Mouse (Mus musculus): ENCODE measurements around the gene Kifc3.
"Not testable (repeated sequence)": the region's sequence is repeated elsewhere in the genome, so short reads cannot be mapped to it uniquely, and the experiment has no call there.

Kifc3 gene

DNA sequence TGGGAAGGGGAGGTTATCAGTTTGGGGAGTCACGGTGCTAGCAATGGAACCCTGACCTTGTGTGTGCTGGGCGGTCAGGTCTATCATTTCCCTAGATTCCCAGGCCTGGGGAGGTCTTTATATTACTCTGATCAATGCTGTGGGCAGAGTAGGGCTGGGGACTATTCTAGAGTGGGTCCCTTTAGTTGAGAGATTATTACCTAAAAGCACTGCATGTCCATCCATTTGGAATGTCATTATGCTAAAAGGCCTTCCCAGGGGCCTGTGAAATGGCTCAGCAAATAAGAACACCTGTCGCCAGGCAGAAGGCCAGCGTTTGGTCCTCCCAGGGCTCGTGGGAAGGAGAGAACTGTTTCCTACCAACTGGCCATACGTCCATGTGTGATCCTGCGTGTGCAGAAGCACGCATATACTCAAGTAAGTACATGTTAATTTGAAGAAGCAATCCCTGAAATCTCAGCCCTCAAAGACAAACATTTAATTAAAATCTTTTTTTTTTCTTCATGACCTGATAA lies 499 bp downstream of the Kifc3 start:
- DNase-seq (ENCODE audit: low spot score in 2 of 2) = no peak

DNA sequence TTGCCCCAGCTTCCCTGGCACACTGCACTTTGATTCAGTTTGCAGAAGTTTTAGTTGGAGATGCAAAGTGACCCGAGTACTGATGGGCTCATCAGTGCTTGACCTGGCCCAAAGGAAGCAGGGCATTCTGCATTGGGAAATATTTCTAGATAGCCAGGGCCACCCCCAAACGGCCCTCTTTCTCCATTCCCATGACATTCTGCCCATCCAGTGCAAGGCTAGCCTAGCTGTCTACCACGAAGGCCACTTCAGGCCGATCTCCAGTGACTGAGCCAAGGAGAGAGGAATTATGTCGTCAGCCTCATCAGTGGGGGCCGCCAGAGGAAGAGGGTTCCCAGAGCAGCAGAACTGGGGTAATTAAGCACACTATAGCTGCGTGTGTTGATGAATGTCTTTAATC lies 1.1 kb downstream of the Kifc3 start:
- no peak for DNase-seq (ENCODE audit: low spot score in 2 of 2)

GRCm38 (mm10) chr8:95200001-95200405 lies 2.6 kb downstream of the Kifc3 start:
- no peak for DNase-seq (ENCODE audit: low spot score in 2 of 2)

GRCm38 (mm10) chr8:95195728-95196127 lies 6.9 kb downstream of the Kifc3 start:
- DNase-seq (ENCODE audit: low spot score in 2 of 2) = no peak

DNA sequence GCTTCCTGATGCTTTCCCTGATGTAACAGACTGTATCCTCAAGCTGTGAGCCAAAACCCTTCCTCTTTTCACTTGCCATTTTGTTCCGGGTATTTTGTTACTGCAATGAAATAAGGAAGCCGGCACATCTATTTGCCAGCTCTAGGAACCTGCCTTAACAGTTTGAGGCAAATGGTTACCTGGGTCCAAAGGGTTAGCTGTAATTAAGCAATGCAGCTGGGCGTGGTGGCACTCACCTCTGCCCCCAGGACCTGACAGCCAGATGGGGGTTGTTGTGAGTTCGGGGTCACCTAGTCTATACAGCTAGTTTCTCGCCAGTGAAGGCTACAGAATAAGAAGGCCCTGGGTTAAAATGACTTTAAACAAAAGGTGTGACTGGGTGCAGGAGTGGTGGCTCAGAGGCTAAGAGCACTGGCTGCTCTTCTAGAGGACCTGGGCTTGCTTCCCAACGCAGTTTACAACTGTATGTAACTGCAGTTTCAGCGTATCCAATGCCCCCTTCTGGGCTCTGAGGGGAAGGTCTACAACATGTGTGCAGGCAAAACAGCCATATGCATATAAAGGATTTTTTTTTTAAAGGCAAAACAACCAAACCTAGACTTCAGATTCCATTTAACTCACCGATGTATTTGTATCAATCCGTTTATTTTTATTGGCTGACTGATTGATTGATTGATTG lies 11.0 kb downstream of the Kifc3 start:
- DNase-seq (ENCODE audit: low spot score in 2 of 2) = no peak

DNA sequence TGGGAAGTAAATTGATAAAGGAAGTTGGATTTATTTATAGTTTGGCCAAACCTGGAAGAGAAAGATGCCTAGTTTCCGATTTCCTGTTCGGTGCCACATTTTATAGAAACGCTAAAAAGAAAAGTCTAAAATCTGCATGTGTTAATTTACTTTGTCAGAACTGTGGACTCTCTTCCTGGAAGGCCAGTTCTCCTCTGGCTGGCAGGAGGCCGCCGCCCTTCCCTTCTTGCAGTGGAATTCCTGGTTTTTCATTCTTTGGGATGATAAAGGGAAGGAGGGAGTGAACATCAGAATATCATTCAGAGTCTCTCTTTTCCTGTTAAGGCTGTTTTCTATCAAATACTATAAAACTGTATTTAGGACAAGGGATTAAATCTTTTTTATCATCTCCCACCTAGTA lies 15.0 kb downstream of the Kifc3 start:
- no peak for DNase-seq (ENCODE audit: low spot score in 2 of 2)

- no peak for DNase-seq (ENCODE audit: low spot score in 2 of 2)
Observed at GRCm38 (mm10) chr8:95185891-95186513, 16.6 kb downstream of the Kifc3 start.

DNA sequence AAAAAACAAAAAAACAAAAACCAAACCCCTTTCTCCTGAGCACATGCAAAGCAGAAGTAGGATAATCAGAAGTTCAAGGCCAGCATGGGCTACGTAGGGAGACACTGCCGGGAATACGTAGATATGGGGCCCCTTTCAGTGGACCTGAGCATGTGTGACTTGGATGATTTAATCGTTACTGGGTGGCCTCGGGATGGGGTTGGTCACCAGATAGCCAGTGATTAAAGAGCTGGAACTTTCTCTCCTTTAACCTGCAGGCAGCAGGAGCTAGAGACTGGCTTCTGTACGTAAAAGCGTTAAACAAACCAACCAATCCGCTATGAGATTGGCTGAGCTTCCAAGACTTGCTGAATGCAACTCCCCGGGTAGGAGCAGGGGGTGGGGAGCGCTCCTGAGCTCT lies 17.5 kb downstream of the Kifc3 start:
- DNase-seq (ENCODE audit: low spot score in 2 of 2) = no peak

GRCm38 (mm10) chr8:95184171-95184570 lies 18.4 kb downstream of the Kifc3 start:
- no peak for DNase-seq (ENCODE audit: low spot score in 2 of 2)

GRCm38 (mm10) chr8:95181850-95182249 lies 20.8 kb downstream of the Kifc3 start:
- no peak for DNase-seq (ENCODE audit: low spot score in 2 of 2)

DNA sequence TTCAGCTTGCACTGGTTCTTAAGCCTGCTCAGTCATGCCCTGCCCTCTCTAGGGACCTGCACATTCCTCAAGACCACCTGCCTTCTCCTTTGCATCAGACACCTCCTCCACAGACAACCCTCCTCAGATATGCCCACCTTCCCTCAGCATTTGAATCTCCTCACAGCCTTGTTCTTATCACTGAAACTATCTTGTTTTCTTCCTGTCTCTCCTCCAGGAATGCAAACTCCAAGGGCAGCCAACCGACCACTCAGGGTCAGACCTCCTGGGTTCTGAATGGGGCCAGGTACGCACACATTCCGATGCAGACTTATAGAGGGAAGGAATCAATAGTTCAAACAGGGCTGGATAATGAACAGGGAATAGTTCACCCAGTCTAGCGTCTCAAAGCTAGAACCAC lies 24.4 kb downstream of the Kifc3 start:
- DNase-seq (ENCODE audit: low spot score in 2 of 2) = no peak

DNA sequence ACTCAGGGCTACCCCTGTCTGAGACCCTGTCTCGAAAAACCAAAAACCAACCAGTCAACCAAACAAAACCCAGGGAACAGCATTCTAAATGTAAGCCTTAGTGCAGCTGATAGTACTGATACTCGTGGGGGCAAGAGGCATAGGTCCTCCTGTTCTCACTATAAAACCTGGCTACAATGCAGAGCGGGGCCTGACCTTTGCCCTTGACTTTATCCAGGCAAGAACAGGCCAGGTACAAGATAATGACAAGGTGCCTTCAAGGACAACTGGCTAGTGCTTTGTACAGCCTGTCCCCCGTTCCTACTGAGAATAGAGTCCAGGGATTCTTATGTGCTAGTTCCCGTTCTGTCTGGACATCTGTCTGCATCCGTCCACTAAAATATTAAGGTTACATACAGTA lies 25.6 kb downstream of the Kifc3 start:
- DNase-seq (ENCODE audit: low spot score in 2 of 2) = no peak

DNA sequence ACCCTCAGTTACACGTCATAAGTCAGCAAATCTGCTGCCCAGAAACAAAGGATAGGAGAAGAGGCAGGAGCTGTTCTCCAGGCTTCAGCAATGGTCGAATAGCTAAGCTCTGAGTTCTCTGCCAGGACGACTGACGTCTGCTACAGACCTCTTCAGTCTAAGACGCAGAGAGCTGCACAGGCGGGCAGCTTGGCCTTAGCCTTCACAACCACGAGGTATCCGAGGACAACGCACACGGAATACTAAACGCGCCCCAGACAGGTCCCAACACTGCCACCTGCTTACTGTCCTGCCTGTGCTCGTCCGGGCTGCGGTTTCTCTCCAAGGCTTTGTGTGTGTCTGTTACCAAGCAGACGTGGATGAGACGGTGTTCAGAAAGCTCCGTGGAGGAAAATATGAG lies 26.8 kb downstream of the Kifc3 start:
- no peak for DNase-seq (ENCODE audit: low spot score in 2 of 2)

GRCm38 (mm10) chr8:95175306-95175705 lies 27.3 kb downstream of the Kifc3 start:
- DNase-seq (ENCODE audit: low spot score in 2 of 2) = no peak

GRCm38 (mm10) chr8:95172433-95172832 lies 30.2 kb downstream of the Kifc3 start:
- DNase-seq (ENCODE audit: low spot score in 2 of 2) = no peak

- DNase-seq (ENCODE audit: low spot score in 2 of 2) = no peak
Observed at GRCm38 (mm10) chr8:95167726-95168125, 34.9 kb downstream of the Kifc3 start.

DNA sequence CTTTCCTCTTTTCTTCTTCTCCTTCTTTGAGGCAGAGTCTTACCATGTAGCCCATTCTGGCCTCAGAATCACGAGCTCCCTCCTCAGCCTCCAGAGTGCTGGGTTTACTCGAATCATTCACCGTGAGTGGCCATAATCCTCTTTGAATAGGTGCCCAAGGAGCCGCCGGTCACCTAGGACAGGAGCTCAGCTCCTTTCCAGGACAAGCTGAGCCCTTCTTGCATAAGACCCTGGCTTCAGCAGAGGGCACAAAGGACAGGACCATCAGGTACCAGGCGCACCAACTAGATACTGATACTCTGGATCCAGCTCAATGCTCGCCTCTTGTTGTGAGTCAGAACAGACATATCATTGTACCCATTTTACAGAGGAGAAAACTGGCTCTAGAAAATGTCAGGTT lies 36.2 kb downstream of the Kifc3 start:
- DNase-seq (ENCODE audit: low spot score in 2 of 2) = no peak

DNA sequence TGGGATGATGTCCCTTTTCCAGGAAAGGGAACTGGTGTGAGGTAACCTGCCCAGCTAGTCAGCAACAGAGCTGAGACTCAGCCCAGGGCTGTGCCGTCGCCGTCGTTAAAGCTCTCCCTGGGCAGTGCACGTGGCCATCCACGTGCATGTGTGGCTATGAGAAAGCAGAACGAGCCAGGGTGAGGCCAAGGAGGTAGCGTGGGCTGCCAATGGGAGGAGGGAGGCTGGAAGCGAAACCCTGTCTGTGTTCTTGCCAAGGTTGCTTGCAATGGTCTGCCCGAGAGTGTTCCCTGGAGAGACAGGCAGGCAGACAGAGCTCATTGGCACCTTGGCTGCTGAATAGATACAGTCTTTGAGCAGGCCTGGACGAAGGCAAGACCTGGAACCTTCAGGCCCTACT lies 36.7 kb downstream of the Kifc3 start:
- DNase-seq (ENCODE audit: low spot score in 2 of 2) = no peak

DNA sequence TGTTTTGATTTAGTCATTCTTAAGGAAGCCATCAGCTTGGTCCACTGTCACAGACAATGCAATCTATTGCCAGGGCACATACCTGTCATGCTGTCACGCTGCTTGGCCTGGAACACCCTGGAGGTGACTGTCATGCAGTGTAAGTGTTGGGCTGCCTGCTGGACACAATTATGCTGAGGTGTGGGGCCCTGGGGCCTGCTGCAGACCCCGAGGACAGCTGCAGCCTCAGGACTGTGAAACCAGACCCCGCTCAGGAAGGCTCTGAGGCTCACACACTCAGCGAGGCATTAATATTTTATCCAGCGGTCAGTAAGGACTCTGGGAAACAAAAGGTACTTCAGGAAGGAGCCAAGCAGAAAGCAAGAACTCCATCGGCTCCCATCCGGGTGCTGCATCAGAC lies 38.1 kb downstream of the Kifc3 start:
- DNase-seq (ENCODE audit: low spot score in 2 of 2) = no peak

DNA sequence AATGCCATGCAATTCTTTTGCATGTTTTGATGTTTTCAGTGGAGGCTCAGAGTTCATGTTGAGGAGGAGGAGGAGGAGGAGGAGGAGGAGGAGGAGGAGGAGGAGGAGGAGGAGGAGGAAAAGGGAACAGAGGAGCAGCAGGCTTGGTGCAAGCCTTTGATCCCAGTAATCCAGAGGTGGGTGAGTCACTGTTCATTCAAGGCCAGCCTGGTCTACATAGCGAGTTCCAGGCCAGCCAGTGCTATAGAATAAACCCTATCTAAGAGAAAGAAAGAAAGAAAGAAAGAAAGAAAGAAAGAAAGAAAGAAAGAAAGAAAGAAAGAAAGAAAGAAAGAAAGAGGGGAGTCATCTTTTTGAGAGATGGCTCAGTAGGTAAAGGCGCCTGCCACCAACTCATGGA lies 38.6 kb downstream of the Kifc3 start:
- DNase-seq (ENCODE audit: low spot score in 2 of 2) = not testable (repeated sequence)

GRCm38 (mm10) chr8:95162785-95163184 lies 39.8 kb downstream of the Kifc3 start:
- DNase-seq (ENCODE audit: low spot score in 2 of 2) = no peak

DNA sequence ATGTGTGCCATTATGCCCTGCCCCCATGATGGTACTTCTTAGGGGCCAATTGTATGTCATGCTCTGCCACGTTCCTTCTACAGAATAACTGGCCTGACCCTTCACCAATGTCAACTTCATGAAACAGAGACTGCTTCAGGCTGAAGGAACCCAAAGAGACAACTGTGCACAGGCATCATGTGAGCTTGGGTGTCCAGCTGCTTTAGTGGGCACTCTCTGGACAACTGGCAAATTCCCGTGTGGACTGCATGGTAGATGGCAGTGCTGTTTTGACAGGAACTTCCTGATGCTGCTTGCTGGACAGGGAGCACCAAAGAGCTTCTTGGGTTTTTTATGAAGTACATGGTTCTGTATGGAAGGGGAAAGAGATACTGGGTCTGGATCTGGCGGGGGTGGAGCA lies 43.3 kb downstream of the Kifc3 start:
- DNase-seq (ENCODE audit: low spot score in 2 of 2) = no peak

DNA sequence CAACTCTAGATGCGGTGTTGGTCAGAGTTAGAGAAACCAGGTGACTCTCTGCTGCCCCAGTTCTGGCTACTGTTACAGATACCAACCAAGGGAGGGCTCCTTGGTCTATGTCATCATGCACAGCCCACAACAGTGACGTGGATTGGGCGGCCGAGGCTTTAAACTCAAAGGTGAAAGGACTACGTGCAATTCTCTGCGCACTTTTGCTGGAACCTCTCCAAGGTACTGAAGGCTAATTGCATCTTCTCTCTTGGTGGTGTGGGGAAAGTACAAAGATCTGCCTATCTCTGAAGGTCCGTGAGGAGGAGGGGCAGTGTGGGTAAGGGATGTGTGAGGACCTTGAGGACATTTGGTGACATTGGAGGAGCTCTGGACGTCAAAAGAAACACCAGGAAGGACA lies 44.0 kb downstream of the Kifc3 start:
- DNase-seq (ENCODE audit: low spot score in 2 of 2) = no peak

DNA sequence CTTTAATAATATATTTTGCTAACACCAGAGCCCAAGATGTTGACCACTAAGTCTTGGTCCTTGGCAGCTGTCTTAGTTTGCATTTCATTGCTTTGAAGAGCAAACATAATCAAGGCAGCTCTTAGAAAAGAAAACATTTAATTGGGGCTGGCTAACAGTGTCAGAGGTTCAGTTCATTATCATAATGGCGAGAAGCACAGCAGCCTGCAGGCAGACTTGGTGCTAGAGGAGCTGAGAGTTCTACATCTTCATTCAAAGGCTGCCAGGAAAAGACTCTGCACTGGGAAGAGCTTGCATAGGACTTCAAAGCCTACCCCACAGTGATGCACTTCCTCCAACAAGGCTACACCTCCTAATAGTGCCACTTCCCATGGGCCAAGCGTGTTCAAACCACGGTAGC lies 45.5 kb downstream of the Kifc3 start:
- DNase-seq (ENCODE audit: low spot score in 2 of 2) = no peak

All from urinary bladder, postnatal 4 days (tissue).